Mouse (Mus musculus) kidney, adult 9 months (tissue): ENCODE results near the gene Zfp287.

ENCODE experiments used
- DNase-seq: peaks from one replicate; pipeline ENCODE4 v3.0.0; 2022

Zfp287 gene

GRCm38 (mm10) chr11:62699749-62700148 lies 32.0 kb downstream of the Zfp287 start:
- DNase-seq = no peak

GRCm38 (mm10) chr11:62695126-62695525 lies 36.6 kb downstream of the Zfp287 start:
- DNase-seq = no peak

- peak; percentile 60 for DNase-seq
These were observed 38.2 kb downstream of the Zfp287 start for GRCm38 (mm10) chr11:62693299-62694184.

DNA sequence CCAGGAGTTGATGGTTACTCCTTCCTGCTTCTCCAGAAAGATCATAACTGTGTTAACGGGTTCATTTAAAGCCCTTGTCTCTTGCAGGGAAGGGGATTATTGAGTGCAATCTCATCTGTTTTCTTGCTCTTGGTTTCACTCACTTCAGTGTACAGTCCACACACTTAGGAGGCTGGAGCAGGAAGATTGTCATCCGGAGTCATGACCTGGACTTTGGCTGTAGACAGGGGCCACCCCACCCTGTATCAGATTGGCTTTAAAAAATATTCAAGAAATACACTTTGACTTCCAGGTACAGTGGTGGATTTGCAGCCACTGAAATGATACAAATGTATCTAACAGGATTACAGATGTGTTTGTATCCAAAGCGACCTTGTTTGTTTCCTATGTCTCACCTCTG lies 40.1 kb downstream of the Zfp287 start:
- DNase-seq = no peak

DNA sequence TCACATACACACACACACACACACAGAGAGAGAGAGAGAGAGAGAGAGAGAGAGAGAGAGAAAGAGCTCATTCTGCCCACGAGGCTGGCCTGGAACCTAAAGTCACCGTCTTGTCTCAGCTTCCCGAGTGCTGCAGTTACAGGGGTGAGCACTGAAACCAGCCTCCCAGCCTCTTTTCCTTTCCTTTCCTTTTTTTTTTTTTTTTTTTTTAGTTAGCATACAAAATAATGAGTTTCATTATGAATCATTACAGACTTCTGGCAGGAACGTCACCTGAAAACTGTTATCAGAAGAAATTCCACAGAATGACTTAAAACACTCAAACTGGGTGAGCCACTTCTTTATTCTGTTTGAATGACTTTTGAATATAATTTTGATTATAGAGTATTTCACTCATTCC lies 51.8 kb downstream of the Zfp287 start:
- DNase-seq = no peak

- no peak for DNase-seq
These were observed 52.8 kb downstream of the Zfp287 start for GRCm38 (mm10) chr11:62678778-62679354.

GRCm38 (mm10) chr11:62676290-62676596 lies 55.5 kb downstream of the Zfp287 start:
- no peak for DNase-seq

- peak; percentile 82 for DNase-seq
These were observed 56.0 kb downstream of the Zfp287 start for GRCm38 (mm10) chr11:62675480-62676289.

DNA sequence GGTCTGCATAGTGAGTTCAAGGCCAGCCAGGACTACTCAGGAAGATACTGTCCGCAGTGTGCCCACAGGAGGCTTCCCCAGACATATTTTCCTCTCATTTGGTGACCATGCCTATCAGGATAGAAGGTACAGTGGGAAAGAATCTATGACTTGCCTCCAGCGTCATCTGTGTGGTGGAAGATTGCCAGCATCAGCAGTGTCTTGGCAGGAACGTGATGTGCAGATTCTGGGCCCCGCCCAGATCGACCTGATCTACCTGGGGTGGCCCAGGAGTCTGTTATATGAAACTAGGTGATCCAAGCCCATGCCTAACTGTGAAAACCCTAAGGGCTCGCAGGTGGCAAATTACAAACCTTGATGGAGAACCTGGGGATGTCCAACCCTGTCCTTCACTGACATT lies 61.7 kb downstream of the Zfp287 start:
- DNase-seq = no peak

DNA sequence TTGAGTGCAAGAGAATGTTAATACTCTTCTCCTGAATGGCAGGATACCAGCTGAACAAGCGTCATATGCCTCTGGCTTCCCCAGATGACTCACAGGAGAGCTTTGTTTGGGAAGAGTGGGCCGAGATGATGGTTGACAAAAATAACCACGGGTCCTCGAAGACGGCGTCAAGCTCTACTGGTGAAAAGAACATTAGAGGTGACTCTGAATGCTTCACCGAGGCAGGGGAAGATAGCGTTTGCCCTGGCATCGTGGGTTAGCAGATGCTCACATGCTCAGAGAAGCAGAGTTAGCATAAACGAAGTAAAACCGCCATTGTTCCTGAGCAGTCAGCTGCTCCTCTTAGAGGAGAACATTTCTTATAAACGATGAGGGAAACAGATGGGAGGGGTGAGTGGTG lies 62.2 kb downstream of the Zfp287 start:
- no peak for DNase-seq

DNA sequence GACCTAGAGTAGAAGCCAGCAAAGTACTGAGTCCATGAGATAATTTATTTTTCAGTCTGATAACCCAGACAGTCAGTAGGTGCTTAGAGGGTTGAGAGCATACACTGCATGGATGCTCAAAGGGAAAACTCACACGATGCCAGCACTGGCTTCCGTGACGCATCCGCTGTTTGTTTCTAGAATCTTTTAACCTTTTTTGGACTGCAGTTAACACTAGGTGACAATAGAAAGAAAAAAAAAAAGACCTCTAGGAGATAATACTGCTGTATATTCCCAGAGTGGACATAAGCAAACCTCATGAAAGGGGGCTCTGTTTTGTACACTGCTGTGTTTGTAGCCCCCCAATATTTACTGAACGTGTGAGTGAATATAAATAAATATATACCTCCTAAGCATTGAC lies 62.7 kb downstream of the Zfp287 start:
- DNase-seq = no peak

- no peak for DNase-seq
These were observed 67.5 kb downstream of the Zfp287 start for GRCm38 (mm10) chr11:62664250-62664649.

GRCm38 (mm10) chr11:62660885-62661284 lies 70.8 kb downstream of the Zfp287 start:
- DNase-seq = no peak

GRCm38 (mm10) chr11:62652080-62652479 lies 79.6 kb downstream of the Zfp287 start:
- DNase-seq = no peak

GRCm38 (mm10) chr11:62651563-62651962 lies 80.1 kb downstream of the Zfp287 start:
- no peak for DNase-seq
